Mouse (Mus musculus): ENCODE measurements at regions not wholly inside any gene's neighbourhood (a gene's known extent, or its start where the extent isn't known, plus 50 kb on each side); places are given as distances from the start of the nearest gene placed in this dataset.

GRCm38 (mm10) chr16:7863406-7863805 is 561.5 kb downstream of the Tmem114 start:
- no peak for DNase-seq

- no peak for DNase-seq
Observed at GRCm38 (mm10) chr16:7839139-7839538, 585.8 kb downstream of the Tmem114 start.

GRCm38 (mm10) chr16:7831142-7831541 is 593.8 kb downstream of the Tmem114 start:
- no peak for DNase-seq

- no peak for DNase-seq
Observed at GRCm38 (mm10) chr16:7829939-7830650, 594.8 kb downstream of the Tmem114 start.

GRCm38 (mm10) chr16:7801161-7801560 is 623.8 kb downstream of the Tmem114 start:
- no peak for DNase-seq

- no peak for DNase-seq
Observed at GRCm38 (mm10) chr16:7797176-7797786, 627.7 kb downstream of the Tmem114 start.

GRCm38 (mm10) chr16:7795561-7795960 is 629.4 kb downstream of the Tmem114 start:
- DNase-seq = no peak

- no peak for DNase-seq
Observed at GRCm38 (mm10) chr16:7792521-7792920, 632.4 kb downstream of the Tmem114 start.

GRCm38 (mm10) chr16:7790260-7790659 is 634.7 kb downstream of the Tmem114 start:
- DNase-seq = no peak

- DNase-seq = no peak
Observed at GRCm38 (mm10) chr16:7788209-7788608, 636.7 kb downstream of the Tmem114 start.

- no peak for DNase-seq
Observed at GRCm38 (mm10) chr16:7781506-7781905, 643.4 kb downstream of the Tmem114 start.

GRCm38 (mm10) chr16:7775635-7776034 is 649.3 kb downstream of the Tmem114 start:
- DNase-seq = no peak

GRCm38 (mm10) chr16:7768433-7768832 is 656.5 kb downstream of the Tmem114 start:
- DNase-seq = no peak

- DNase-seq = no peak
Observed at GRCm38 (mm10) chr16:7767691-7768090, 657.2 kb downstream of the Tmem114 start.

- no peak for DNase-seq
Observed at GRCm38 (mm10) chr16:7764383-7764782, 660.6 kb downstream of the Tmem114 start.

GRCm38 (mm10) chr16:7728186-7728585 is 696.8 kb downstream of the Tmem114 start:
- DNase-seq = no peak

- no peak for DNase-seq
Observed at GRCm38 (mm10) chr16:7725225-7725624, 699.7 kb downstream of the Tmem114 start.

- DNase-seq = no peak
Observed at GRCm38 (mm10) chr16:7701471-7701870, 723.5 kb downstream of the Tmem114 start.

- no peak for DNase-seq
Observed at GRCm38 (mm10) chr16:7685484-7685883, 739.5 kb downstream of the Tmem114 start.

GRCm38 (mm10) chr16:7666096-7666495 is 758.8 kb downstream of the Tmem114 start:
- no peak for DNase-seq

GRCm38 (mm10) chr16:7658133-7658532 is 766.8 kb downstream of the Tmem114 start:
- no peak for DNase-seq

GRCm38 (mm10) chr16:7654451-7654850 is 770.5 kb downstream of the Tmem114 start:
- peak; percentile 6 for DNase-seq

- no peak for DNase-seq
Observed at GRCm38 (mm10) chr16:7649771-7650170, 775.2 kb downstream of the Tmem114 start.

GRCm38 (mm10) chr16:7647275-7647926 is 777.5 kb downstream of the Tmem114 start:
- no peak for DNase-seq
